Mouse (Mus musculus): ENCODE results near the gene Map4k4. TPM values are rescaled to one million over a fixed set of nuclear protein-coding genes. Genes with fewer than 3 reads are reported as not detected.
A peak's percentile ranks its signal among the peaks of the same experiment; 100 is the strongest.

Gene Map4k4
- polyA plus RNA-seq, 1 experiment from 2014 or later, result 2.2 TPM

DNA sequence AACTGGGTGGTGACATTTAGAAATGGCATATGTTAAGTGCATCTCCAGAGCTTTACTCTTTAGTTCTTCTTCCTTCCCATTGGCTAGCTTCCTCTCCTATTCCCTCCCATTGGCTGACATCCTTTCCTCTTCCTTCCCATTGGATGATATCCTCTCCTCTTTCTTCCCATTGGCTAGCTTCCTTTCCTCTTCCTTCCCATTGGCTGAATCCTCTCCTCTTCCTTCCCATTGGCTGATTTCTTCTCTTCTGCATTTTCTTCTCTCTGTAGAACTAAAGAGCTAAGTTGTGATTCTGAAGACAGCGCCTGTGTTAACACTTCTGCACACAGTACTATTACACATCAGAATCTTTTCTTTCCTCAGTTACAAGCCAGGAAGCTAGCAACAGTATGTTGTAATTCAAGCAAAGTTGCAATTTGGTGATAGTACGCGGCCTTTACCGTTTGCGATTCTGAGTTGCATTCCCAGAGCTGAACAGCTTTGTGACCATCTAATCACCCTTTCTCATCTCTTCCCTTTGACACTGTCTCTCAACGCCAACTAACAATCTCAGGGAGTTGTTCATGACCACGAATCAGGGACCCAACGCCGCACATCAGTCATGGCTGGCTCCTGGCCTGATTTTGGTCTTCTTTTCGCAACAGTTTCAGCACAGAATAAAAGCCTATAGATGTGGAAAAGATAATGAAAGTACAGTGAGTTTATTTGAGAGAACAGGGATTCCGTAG, 7.4 kb upstream of the Map4k4 start:
- Histone ChIP-seq H3K27me3 (ENCODE audit: control insufficient read depth, insufficient read depth, low read depth, low read length) (no peaks in the 10 kb centered on the region), H3K4me1 (ENCODE audit: control insufficient read depth, low read depth, low read length) (peaks cover 3% of the 10 kb centered on the region), H3K27ac (ENCODE audit: low read length) (no peak overlapping the region), H3K36me3 (ENCODE audit: control insufficient read depth, insufficient read depth) (no peaks in the 10 kb centered on the region), H3K9me3 (replicated peaks; ENCODE audit: control insufficient read depth, low read length) (no peaks in the 10 kb centered on the region), H3K4me2 (ENCODE audit: low read depth, low read length) (no peak overlapping the region), H3K4me3 (ENCODE audit: low read depth, low read length) (no peak overlapping the region), H3K9ac (ENCODE audit: low read depth, low read length) (no peak overlapping the region)
- 62% methylated on average over 11 of the region's 11 CpGs for WGBS (ENCODE audit: insufficient replicate concordance)
- ATAC-seq (ENCODE audit: low read depth), result no peak

DNA sequence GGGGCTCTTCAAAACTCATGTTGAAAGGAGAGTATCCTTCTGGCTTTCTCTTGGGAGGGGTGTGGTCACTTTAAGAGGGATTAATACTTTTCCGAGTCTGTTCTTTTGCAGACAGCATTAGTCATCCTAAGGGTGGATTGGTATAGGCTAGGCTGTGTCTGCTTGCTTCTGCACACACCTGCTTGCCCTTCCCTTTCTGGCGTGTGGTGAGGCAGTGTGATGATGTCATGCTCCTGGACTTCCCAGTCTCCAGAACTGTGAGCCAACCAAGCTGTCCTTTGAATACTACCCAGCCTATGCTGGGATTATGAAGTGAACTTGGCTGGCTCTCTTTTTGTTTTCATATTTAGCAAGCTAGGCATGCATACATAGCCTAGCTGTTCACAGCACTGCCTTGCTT, 5.6 kb upstream of the Map4k4 start:
- 16% methylated on average over 2 of the region's 2 CpGs for WGBS (ENCODE audit: insufficient replicate concordance)

DNA sequence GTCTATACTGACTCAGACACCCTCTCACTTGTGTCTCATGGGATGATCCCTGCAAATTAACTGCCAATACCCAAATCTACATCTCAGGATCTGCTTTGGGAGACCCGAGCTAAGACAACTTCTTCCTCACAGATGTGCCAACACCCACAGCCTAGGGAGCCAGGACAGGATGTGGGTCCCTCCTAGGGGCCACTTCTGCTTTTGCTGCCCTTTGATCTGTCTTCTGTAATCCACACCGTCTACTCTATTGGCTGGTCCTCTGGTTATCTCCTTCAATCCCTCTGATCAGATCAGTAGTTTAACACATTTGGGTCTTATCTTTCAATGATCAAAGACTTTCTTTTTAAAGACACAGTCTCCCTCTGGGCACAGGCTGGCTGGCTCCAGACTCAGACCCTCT, 5.2 kb upstream of the Map4k4 start:
- H3K9me3 ChIP-seq (replicated peaks; ENCODE audit: control insufficient read depth, low read length), result no peaks in the 10 kb centered on the region
- H3K4me1 ChIP-seq (ENCODE audit: control insufficient read depth, low read depth, low read length), result peaks cover 3% of the 10 kb centered on the region
- peaks cover 12% of the 10 kb centered on the region for H3K27me3 ChIP-seq (ENCODE audit: control insufficient read depth, insufficient read depth, low read depth, low read length)
- no peak overlapping the region for H3K4me2 ChIP-seq (ENCODE audit: low read depth, low read length)
- no peak overlapping the region for H3K4me3 ChIP-seq (ENCODE audit: low read depth, low read length)
- WGBS (ENCODE audit: insufficient replicate concordance), result 9% methylated on average over 2 of the region's 2 CpGs
- no peak for ATAC-seq (ENCODE audit: low read depth)
- no peaks in the 10 kb centered on the region for H3K36me3 ChIP-seq (ENCODE audit: control insufficient read depth, insufficient read depth)
- H3K9ac ChIP-seq (ENCODE audit: low read depth, low read length), result no peak overlapping the region
- no peak overlapping the region for H3K27ac ChIP-seq (ENCODE audit: low read length)

More for the DNA sequence above, 5.6 kb upstream of the Map4k4 start:
- no peak overlapping the region for H3K4me2 ChIP-seq (ENCODE audit: low read depth, low read length)
- peaks cover 8% of the 10 kb centered on the region for H3K27me3 ChIP-seq (ENCODE audit: control insufficient read depth, insufficient read depth, low read depth, low read length)
- no peak overlapping the region for H3K4me3 ChIP-seq (ENCODE audit: low read depth, low read length)
- no peak overlapping the region for H3K27ac ChIP-seq (ENCODE audit: low read length)
- H3K4me1 ChIP-seq (ENCODE audit: control insufficient read depth, low read depth, low read length), result peaks cover 3% of the 10 kb centered on the region
- H3K9ac ChIP-seq (ENCODE audit: low read depth, low read length), result no peak overlapping the region
- H3K9me3 ChIP-seq (replicated peaks; ENCODE audit: control insufficient read depth, low read length), result no peaks in the 10 kb centered on the region
- ATAC-seq (ENCODE audit: low read depth), result peak; percentile 20; the same call in 1 of the 2 replicates
- H3K36me3 ChIP-seq (ENCODE audit: control insufficient read depth, insufficient read depth), result no peaks in the 10 kb centered on the region

DNA sequence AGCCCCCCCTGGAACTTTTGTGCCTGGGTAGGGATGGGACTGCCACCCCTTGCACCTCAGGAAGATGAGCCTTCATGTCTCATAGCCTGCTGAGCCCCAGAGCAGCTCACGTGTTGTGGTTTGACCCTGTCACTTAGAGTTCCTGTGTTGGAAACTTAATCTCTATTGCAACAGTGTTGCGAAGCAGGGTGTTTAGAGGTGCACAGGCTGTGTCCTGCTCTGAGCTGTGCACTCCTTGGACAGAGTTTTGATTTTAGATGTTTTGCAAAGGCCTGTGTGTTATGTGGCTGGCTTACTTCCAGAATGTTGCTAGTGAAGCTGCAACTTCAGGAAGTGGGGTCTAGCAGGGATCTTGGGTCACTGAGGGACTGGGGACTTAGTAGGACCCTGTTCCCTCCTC, 4.1 kb upstream of the Map4k4 start:
- Histone ChIP-seq H3K9me3 (replicated peaks; ENCODE audit: control insufficient read depth, low read length) (no peaks in the 10 kb centered on the region), H3K4me3 (ENCODE audit: low read depth, low read length) (no peak overlapping the region), H3K36me3 (ENCODE audit: control insufficient read depth, insufficient read depth) (no peaks in the 10 kb centered on the region), H3K27ac (ENCODE audit: low read length) (no peak overlapping the region), H3K9ac (ENCODE audit: low read depth, low read length) (no peak overlapping the region), H3K4me2 (ENCODE audit: low read depth, low read length) (no peak overlapping the region), H3K27me3 (ENCODE audit: control insufficient read depth, insufficient read depth, low read depth, low read length) (peaks cover 23% of the 10 kb centered on the region), H3K4me1 (ENCODE audit: control insufficient read depth, low read depth, low read length) (peaks cover 3% of the 10 kb centered on the region)
- 6% methylated on average over 2 of the region's 2 CpGs for WGBS (ENCODE audit: insufficient replicate concordance)
- ATAC-seq (ENCODE audit: low read depth), result peak; percentile 17; the same call in 1 of the 2 replicates

DNA sequence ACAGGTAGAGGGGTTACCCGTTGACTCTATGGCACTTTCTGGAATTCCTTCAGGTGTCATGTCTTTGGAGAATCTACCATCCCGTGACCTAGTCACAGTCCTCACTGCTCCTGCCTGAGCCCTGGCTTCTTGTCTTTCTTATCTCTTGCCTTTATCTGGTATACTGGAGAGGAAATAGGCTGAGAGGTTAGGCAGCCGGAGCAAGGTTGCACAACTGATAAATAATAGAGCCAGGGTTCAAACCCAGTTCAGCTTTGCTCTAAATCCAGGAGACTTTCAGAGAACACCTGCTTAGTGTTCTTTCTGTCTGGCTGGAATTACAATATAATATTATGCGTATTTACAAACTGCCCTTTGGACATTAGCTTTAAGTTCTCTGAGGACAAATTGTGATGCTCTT, 2.0 kb upstream of the Map4k4 start:
- no peak overlapping the region for H3K4me2 ChIP-seq (ENCODE audit: low read depth, low read length)

DNA sequence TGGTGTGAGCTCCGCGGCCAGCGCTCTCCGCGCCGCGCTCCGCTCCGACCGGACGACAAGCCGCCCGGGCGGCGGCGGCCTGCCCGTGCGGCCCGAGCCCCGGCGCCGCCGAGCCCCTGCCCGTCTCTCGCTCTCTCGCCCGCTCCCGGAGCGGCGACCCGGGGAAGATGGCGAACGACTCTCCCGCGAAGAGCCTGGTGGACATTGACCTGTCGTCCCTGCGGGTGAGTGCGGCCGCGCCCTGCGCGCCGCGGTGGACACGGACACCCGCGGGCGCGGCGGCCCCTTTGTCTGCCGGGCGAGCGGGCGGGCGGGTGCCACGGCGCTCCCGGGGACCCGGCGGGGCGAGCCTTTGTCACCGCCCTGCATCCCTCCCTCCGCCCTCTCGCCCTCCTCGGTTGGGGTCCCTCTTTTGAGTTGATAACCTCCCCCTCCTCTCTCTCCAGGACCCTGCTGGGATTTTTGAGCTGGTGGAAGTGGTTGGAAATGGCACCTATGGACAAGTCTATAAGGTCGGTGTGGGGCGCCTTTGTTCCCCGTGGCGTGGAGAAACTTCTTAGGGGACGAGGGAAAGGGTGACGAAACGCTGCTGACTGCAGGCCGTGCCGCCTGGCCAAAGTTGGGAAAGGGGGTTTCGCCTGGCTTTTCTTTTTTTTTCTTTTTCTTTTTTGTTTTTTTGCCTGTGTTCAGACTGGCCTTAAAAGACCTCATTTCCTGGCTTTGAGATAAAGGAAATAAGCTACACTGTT, 524 bp downstream of the Map4k4 start:
- H3K27ac ChIP-seq (ENCODE audit: low read length), result peak overlapping the region; percentile 79
- no peaks in the 10 kb centered on the region for H3K36me3 ChIP-seq (ENCODE audit: control insufficient read depth, insufficient read depth)
- H3K4me3 ChIP-seq (ENCODE audit: low read depth, low read length), result peak overlapping the region; percentile 70
- H3K9me3 ChIP-seq (replicated peaks; ENCODE audit: control insufficient read depth, low read length), result no peaks in the 10 kb centered on the region
- WGBS (ENCODE audit: insufficient replicate concordance), result under 1% methylated on average over 58 of the region's 75 CpGs
- peak; percentile 11; the same call in 1 of the 2 replicates for ATAC-seq (ENCODE audit: low read depth)
- peak overlapping the region; percentile 73 for H3K9ac ChIP-seq (ENCODE audit: low read depth, low read length)
- H3K4me1 ChIP-seq (ENCODE audit: control insufficient read depth, low read depth, low read length), result no peaks in the 10 kb centered on the region; the same call in none of the 2 replicates
- H3K4me2 ChIP-seq (ENCODE audit: low read depth, low read length), result peak overlapping the region; percentile 66
- peaks cover 28% of the 10 kb centered on the region for H3K27me3 ChIP-seq (ENCODE audit: control insufficient read depth, insufficient read depth, low read depth, low read length)

More for the DNA sequence above, 2.0 kb upstream of the Map4k4 start:
- Histone ChIP-seq H3K9ac (ENCODE audit: low read depth, low read length) (no peak overlapping the region), H3K36me3 (ENCODE audit: control insufficient read depth, insufficient read depth) (no peaks in the 10 kb centered on the region), H3K27me3 (ENCODE audit: control insufficient read depth, insufficient read depth, low read depth, low read length) (peaks cover 28% of the 10 kb centered on the region), H3K9me3 (replicated peaks; ENCODE audit: control insufficient read depth, low read length) (no peaks in the 10 kb centered on the region), H3K4me1 (ENCODE audit: control insufficient read depth, low read depth, low read length) (peaks cover 3% of the 10 kb centered on the region), H3K4me3 (ENCODE audit: low read depth, low read length) (no peak overlapping the region), H3K27ac (ENCODE audit: low read length) (no peak overlapping the region)
- 30% methylated on average over 4 of the region's 4 CpGs for WGBS (ENCODE audit: insufficient replicate concordance)
- no peak for ATAC-seq (ENCODE audit: low read depth)

DNA sequence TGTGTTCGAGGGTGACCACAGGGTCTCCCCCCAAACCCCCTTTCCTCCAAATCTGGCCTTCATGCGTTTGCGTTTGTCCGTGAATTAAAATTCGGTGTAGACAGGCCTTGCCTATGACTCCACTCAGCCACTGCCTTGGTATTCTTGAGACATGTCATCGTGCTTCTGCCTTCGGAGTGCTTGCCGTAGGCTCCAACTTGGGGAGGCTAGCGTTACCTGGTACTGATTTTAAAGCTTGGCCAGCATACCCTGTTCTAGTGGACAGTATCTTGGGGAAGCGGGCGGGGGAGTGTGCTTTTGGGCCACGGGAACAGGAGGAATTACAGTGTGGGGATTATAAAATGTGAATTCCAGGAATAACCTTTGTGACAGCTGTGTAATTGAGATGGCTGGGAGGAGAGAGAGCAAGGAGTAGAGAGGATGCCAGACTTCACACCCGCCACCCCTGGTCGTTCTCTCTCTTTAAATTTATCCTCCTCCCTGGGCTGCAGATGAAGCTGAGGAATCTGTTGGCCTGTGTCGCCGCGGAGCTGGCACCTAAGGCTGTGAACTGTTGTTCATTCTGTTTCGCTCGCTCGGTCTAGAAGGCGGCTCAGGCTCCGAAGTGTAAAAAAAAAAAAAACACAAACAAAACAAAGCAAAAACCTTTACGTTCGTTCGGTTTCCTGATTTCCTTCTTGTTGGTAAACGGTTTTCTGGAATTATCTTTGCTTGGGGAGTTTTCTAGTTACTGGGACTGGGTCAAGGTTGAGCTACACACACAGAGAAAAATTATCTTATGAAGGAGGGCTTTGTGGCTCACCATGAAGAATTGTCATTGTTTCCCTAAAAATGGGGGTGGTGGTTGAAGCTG, 1.4 kb downstream of the Map4k4 start:
- 11% methylated on average over 26 of the region's 26 CpGs for WGBS (ENCODE audit: insufficient replicate concordance)
- Histone ChIP-seq H3K27me3 (ENCODE audit: control insufficient read depth, insufficient read depth, low read depth, low read length) (peaks cover 28% of the 10 kb centered on the region), H3K4me1 (ENCODE audit: control insufficient read depth, low read depth, low read length) (no peaks in the 10 kb centered on the region; the same call in none of the 2 replicates), H3K27ac (ENCODE audit: low read length) (0 out of 2 replicates have a peak overlapping the region, but pooled peaks have one; percentile 9), H3K36me3 (ENCODE audit: control insufficient read depth, insufficient read depth) (no peaks in the 10 kb centered on the region), H3K4me2 (ENCODE audit: low read depth, low read length) (peak overlapping the region; percentile 66), H3K9me3 (replicated peaks; ENCODE audit: control insufficient read depth, low read length) (no peaks in the 10 kb centered on the region), H3K9ac (ENCODE audit: low read depth, low read length) (peak overlapping the region; percentile 34; the same call in 1 of the 2 replicates), H3K4me3 (ENCODE audit: low read depth, low read length) (peak overlapping the region; percentile 70)
- no peak for ATAC-seq (ENCODE audit: low read depth)

DNA sequence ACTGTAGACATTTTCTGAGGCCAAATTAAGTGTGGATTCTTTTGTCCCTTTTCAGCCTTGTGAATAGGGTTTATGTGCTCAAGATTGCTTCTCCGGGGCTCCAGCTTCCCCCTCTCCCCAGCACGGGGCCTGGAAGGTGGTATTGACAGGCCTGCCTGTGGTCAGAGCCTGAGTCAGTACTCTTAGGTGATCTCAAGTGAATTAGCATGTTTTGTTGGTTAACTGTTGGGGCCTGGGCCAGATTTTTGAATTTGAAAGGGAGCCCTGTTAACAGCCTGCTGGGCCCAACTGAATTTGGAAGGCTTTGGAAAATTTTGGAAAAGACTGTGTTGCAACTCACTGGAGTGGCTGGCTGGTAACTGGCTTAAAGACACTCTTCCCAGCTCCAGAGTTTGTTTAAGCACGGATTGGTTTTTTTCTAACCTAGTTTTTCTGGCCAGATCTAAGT, 2.0 kb downstream of the Map4k4 start:
- Histone ChIP-seq H3K27ac (ENCODE audit: low read length) (no peak overlapping the region), H3K4me1 (ENCODE audit: control insufficient read depth, low read depth, low read length) (no peaks in the 10 kb centered on the region; the same call in none of the 2 replicates), H3K9me3 (replicated peaks; ENCODE audit: control insufficient read depth, low read length) (no peaks in the 10 kb centered on the region), H3K4me3 (ENCODE audit: low read depth, low read length) (peak overlapping the region; percentile 70), H3K4me2 (ENCODE audit: low read depth, low read length) (peak overlapping the region; percentile 66), H3K27me3 (ENCODE audit: control insufficient read depth, insufficient read depth, low read depth, low read length) (peaks cover 28% of the 10 kb centered on the region), H3K9ac (ENCODE audit: low read depth, low read length) (no peak overlapping the region), H3K36me3 (ENCODE audit: control insufficient read depth, insufficient read depth) (no peaks in the 10 kb centered on the region)
- 13% methylated on average over 3 of the region's 3 CpGs for WGBS (ENCODE audit: insufficient replicate concordance)
- ATAC-seq (ENCODE audit: low read depth), result no peak
